Mouse (Mus musculus) neutrophil, adult 59 days (primary cell): ENCODE results near the gene Irf8. TPM values are rescaled to one million over a fixed set of nuclear protein-coding genes. Genes with fewer than 3 reads are reported as not detected.

Experiments
- total RNA-seq, 2 experiments: library from RNA; stranded (reverse); gene quantifications; 1 replicate in 1 of 2; 2 replicates in 1 of 2; pipeline ENCODE4 v1.2.4; 2023

The Irf8 gene
- total RNA-seq: 100 to 1,000 TPM; 105 to 159 TPM

DNA sequence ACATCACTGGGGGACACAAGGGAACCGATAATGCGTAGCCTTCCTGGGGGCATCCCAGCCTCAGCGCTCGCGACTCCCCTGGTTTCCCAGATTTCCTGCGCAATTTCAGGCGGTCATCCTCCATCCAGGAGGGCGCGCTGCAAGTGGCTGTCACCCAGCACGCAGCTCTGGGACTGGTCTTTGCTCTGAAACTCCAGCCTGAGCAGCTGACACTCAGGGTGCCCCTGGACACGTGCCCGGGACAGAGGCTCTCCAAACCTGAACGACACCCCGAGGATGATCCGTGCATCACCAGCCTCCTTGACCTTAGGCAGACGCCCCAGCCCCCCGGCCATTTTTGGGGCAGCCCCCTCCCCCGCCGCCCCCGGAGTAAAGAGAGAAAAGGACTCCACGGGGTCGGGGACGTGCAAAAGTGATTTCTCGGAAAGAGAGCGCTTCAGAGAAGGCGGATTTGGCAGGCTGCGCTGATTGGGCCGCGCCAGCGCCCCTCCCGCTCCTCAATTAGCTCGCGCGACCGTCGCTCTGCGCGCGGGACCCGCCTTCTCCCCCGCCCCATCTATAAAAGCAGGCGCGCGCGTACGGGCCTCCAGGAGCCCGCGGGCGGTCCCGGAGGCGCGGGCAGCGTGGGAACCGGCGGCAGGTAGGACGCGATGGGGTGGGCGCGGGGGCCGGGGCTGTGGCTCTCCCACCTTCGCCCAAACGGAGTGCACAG is at the start of gene Irf8:
Gene Irf8 (plus strand): TSS at position 589 of the 712 bp plus-strand sequence.

Other genes starting within 250 kb of the Irf8 start
- 10 to 100 TPM; 18.1 to 23.5 TPM for gene Gins2, start 147.1 kb upstream of the Irf8 start, total RNA-seq
- not detected for gene 1190005I06Rik, start 88.7 kb upstream of the Irf8 start, total RNA-seq
- not detected for gene Gm27021, start 68.3 kb upstream of the Irf8 start, total RNA-seq
- gene Cox4i1, start 68.1 kb upstream of the Irf8 start, total RNA-seq: 100 to 1,000 TPM; 374 to 414 TPM
- gene Emc8, start 67.8 kb upstream of the Irf8 start, total RNA-seq: 10 to 100 TPM; 26.2 to 35.0 TPM